Mouse (Mus musculus): Measurements from ENCODE around the gene Abtb2.

- no peak for TF ChIP-seq POLR2A (IDR thresholded peaks at IDR 0.05; ENCODE audit: borderline replicate concordance, control insufficient read depth, low read depth, low read length)
- TF ChIP-seq CTCF (IDR thresholded peaks at IDR 0.05; ENCODE audit: control insufficient read depth, insufficient read depth, low read length), result no peak
These were observed 185.7 kb downstream of the Abtb2 start for GRCm38 (mm10) chr2:103751771-103752170.

All from bone marrow, adult 2 months (tissue).